24 mouse cellular contexts compared by ENCODE assay signal in genomic region chr9:111429363-111429750, GRCm38 (mm10). TPM values are rescaled to one million over a fixed set of nuclear protein-coding genes. Genes with fewer than 3 reads are reported as not detected.
DNase-seq lines count a peak whose midpoint lies in the region; ATAC-seq and TF ChIP-seq lines count a peak whose summit lies in the region.
"Had no signal": no experiment of that assay in that cellular context is flagged by ENCODE, and none has a peak within 500 bp of the region (broad histone marks: within the 10 kb centered on the region; RNA-seq: fewer than 3 reads in every experiment).

No protein-coding gene starts in this region.

- no peaks in the 10 kb centered on the region for H3K4me1 ChIP-seq in lung, postnatal 0 days (ENCODE audit: insufficient read depth, low read depth, low read length)
- no peaks in the 10 kb centered on the region for H3K4me1 ChIP-seq in liver, embryonic 12.5 days
- H3K4me1 ChIP-seq: embryonic facial prominence, embryonic 13.5 days; forebrain, embryonic 13.5 days; limb, embryonic 12.5 days had no signal

- ATAC-seq in lung, postnatal 0 days: peak; percentile 77
- peak; percentile 65 for ATAC-seq in megakaryocyte progenitor cell, adult 5-6 weeks (replicated peaks; ENCODE audit: poor library complexity)
- no peak for ATAC-seq in liver, embryonic 12.5 days
- ATAC-seq: CD4-positive, CD25-positive, alpha-beta regulatory T cell, adult 4 months; forebrain, embryonic 13.5 days; midbrain, embryonic 16.5 days had no signal

- 39% methylated on average over 2 of the region's 2 CpGs for WGBS in lung, postnatal 0 days
- WGBS in liver, embryonic 12.5 days (ENCODE audit: insufficient replicate concordance): 52% methylated on average over 2 of the region's 2 CpGs

- no peak overlapping the region for H3K4me2 ChIP-seq in lung, postnatal 0 days (replicated peaks; ENCODE audit: low read depth, low read length)
- no peak overlapping the region for H3K4me2 ChIP-seq in liver, embryonic 12.5 days
- H3K4me2 ChIP-seq: embryonic facial prominence, embryonic 13.5 days; forebrain, embryonic 13.5 days; hindbrain, embryonic 15.5 days; limb, embryonic 12.5 days; liver, embryonic 11.5 days; neural tube, embryonic 13.5 days had no signal

- TF ChIP-seq EP300 in lung, postnatal 0 days (IDR thresholded peaks at IDR 0.05): no peak

- no peaks in the 10 kb centered on the region for H3K27me3 ChIP-seq in lung, postnatal 0 days (replicated peaks; ENCODE audit: insufficient read depth, low read length)
- H3K27me3 ChIP-seq in liver, embryonic 12.5 days (replicated peaks): no peaks in the 10 kb centered on the region
- H3K27me3 ChIP-seq: embryonic facial prominence, embryonic 13.5 days; forebrain, embryonic 13.5 days; hindbrain, embryonic 15.5 days; limb, embryonic 12.5 days; neural tube, embryonic 13.5 days had no signal

- DNase-seq in gastrocnemius, adult 2 months: no peak
- DNase-seq in gastrocnemius, postnatal 10 days: no peak
- DNase-seq in heart, postnatal 10 days: peak; percentile 14 to 41
- DNase-seq in heart, postnatal 4 days: no peak
- DNase-seq in lung, postnatal 0 days (ENCODE audit: low spot score): peak; percentile 71
- DNase-seq in cerebellum, postnatal 36 days: no peak
- DNase-seq: adrenal gland, postnatal 36 days; cerebellum, adult 9-11 months; kidney, adult 2 months; kidney, postnatal 10 days; thymus, postnatal 25 days had no signal

- intact Hi-C loops in gastrocnemius, adult 2 months (cut with DNase I): no loop called here
- intact Hi-C loops in heart, postnatal 10 days (cut with DNase I): loop anchor here (5.0 kb wide), 1 partner anchor 48 kb away; no protein-coding TSS in a partner anchor

- no peak for TF ChIP-seq CTCF in gastrocnemius, adult 2 months (IDR thresholded peaks at IDR 0.05)
- TF ChIP-seq CTCF in lung, postnatal 0 days (IDR thresholded peaks at IDR 0.05): no peak

- H3K9me3 ChIP-seq in lung, postnatal 0 days (ENCODE audit: low read length): no peaks in the 10 kb centered on the region
- no peaks in the 10 kb centered on the region for H3K9me3 ChIP-seq in liver, embryonic 12.5 days (replicated peaks)
- H3K9me3 ChIP-seq: embryonic facial prominence, embryonic 13.5 days; forebrain, embryonic 13.5 days; hindbrain, embryonic 15.5 days; limb, embryonic 12.5 days; midbrain, embryonic 10.5 days; neural tube, embryonic 13.5 days had no signal

- H3K9ac ChIP-seq in lung, postnatal 0 days (replicated peaks; ENCODE audit: low read depth): no peak overlapping the region
- no peak overlapping the region for H3K9ac ChIP-seq in liver, embryonic 12.5 days
- H3K9ac ChIP-seq: embryonic facial prominence, embryonic 13.5 days; forebrain, embryonic 13.5 days; hindbrain, embryonic 15.5 days; limb, embryonic 12.5 days; neural tube, embryonic 13.5 days had no signal

- H3K36me3 ChIP-seq in lung, postnatal 0 days (ENCODE audit: insufficient read depth, low read length): no peaks in the 10 kb centered on the region
- no peaks in the 10 kb centered on the region for H3K36me3 ChIP-seq in liver, embryonic 12.5 days
- H3K36me3 ChIP-seq: embryonic facial prominence, embryonic 13.5 days; hindbrain, embryonic 15.5 days; limb, embryonic 12.5 days; midbrain, embryonic 10.5 days; neural tube, embryonic 13.5 days had no signal

- H3K27ac ChIP-seq in gastrocnemius, adult 2 months: peak overlapping the region; percentile 12; the same call in 1 of the 2 replicates
- H3K27ac ChIP-seq in lung, postnatal 0 days (ENCODE audit: low read length): no peak overlapping the region
- no peak overlapping the region for H3K27ac ChIP-seq in liver, embryonic 12.5 days
- H3K27ac ChIP-seq: embryonic facial prominence, embryonic 13.5 days; forebrain, embryonic 13.5 days; hindbrain, embryonic 15.5 days; limb, embryonic 12.5 days; midbrain, embryonic 10.5 days; neural tube, embryonic 13.5 days had no signal

- no peak overlapping the region for H3K4me3 ChIP-seq in gastrocnemius, adult 2 months
- no peak overlapping the region for H3K4me3 ChIP-seq in lung, postnatal 0 days (ENCODE audit: low read depth, low read length)
- H3K4me3 ChIP-seq in liver, embryonic 12.5 days: no peak overlapping the region
- H3K4me3 ChIP-seq: embryonic facial prominence, embryonic 13.5 days; forebrain, embryonic 13.5 days; hindbrain, embryonic 15.5 days; limb, embryonic 12.5 days; midbrain, embryonic 10.5 days; myocyte; neural tube, embryonic 13.5 days had no signal

RNA-seq across cellular contexts. Expression of gene Dclk3, which starts 9.5 kb away (rescaled TPM):
- total RNA-seq in gastrocnemius, adult 2 months (2021): under 1 TPM; 0.41 to 0.50 TPM
- total RNA-seq in gastrocnemius, postnatal 10 days (2021): 1 to 10 TPM; 1.2 to 1.4 TPM
- under 1 TPM; 0.41 to 0.60 TPM for total RNA-seq in heart, postnatal 10 days (2021)
- total RNA-seq in heart, postnatal 4 days (2021): under 1 TPM; 0.86 TPM
- 0.13 and 0.18 TPM in 2 replicates for polyA plus RNA-seq in lung, postnatal 0 days (2015; fragmentation: Nextera tagmentation; extraction: Ambion mirVana)
- not detected in 2 replicates for total RNA-seq in megakaryocyte progenitor cell, adult 5-6 weeks (2015)
- not detected in 2 replicates for total RNA-seq in megakaryocyte progenitor cell, adult 5-6 weeks (2017)
- 0.07 and 0.13 TPM in 2 replicates for polyA plus RNA-seq in liver, embryonic 12.5 days (2016; fragmentation: Nextera tagmentation; extraction: Ambion mirVana)
- total RNA-seq: hematopoietic stem cell, adult 5-6 weeks had no signal
- polyA plus RNA-seq: CD4-positive, CD25-positive, alpha-beta regulatory T cell, adult 4 months; myocyte had no signal

Comparison
In these comparisons a context has a peak if more than half of its experiments do, and no peak if none do; other contexts are left out.
1. DNase-seq: peak in heart, postnatal 10 days (2 of 2) and lung, postnatal 0 days (single experiment); none in gastrocnemius, adult 2 months (single experiment), gastrocnemius, postnatal 10 days (single experiment), heart, postnatal 4 days (single experiment) and cerebellum, postnatal 36 days (0 of 2).